Mouse (Mus musculus) macrophage (primary cell): ENCODE data around the gene Mllt11. TPM values are rescaled to one million over a fixed set of nuclear protein-coding genes. Genes with fewer than 3 reads are reported as not detected.

Experiments
- H3K27ac ChIP-seq: fragments of 350-480 bp; formaldehyde crosslinking; 2 replicates; pipeline ENCODE4 v1.9.0; 2021
- H3K36me3 ChIP-seq: fragments of 350-480 bp; formaldehyde crosslinking; 2 replicates; pipeline ENCODE4 v1.9.0; 2021; ENCODE audit errors: inconsistent target
- H3K4me3 ChIP-seq: fragments of 350-480 bp; formaldehyde crosslinking; 2 replicates; pipeline ENCODE4 v1.9.0; 2021; ENCODE audit errors: inconsistent target
- H3K79me2 ChIP-seq: fragments of 350-480 bp; formaldehyde crosslinking; 2 replicates; pipeline ENCODE4 v1.9.0; 2021; ENCODE audit errors: inconsistent target
- WGBS: methylation state at CpG from one replicate; pipeline ENCODE4 v1.1.7; 2026; ENCODE audit warnings: inconsistent platforms; ENCODE audit not compliant: missing documents; 5-methylcytosine and 5-hydroxymethylcytosine counted together
- polyA plus RNA-seq: library from polyadenylated mRNA; stranded (reverse); fragments of 250-400 nt; gene quantifications from 3 replicates; pipeline ENCODE4 v1.2.4, GENCODE M21; 2018; ENCODE audit warnings: inconsistent platforms

Gene Mllt11
- polyA plus RNA-seq, 1 experiment from 2014 or later: 17.4 TPM

- 67% methylated on average over 9 of the region's 9 CpGs for WGBS
- no peak overlapping the region for H3K27ac ChIP-seq
- no peaks in the 10 kb centered on the region for H3K79me2 ChIP-seq
- no peak overlapping the region for H3K4me3 ChIP-seq
- H3K36me3 ChIP-seq: peaks cover 57% of the 10 kb centered on the region
These were observed 47.0 kb downstream of the Mllt11 start for GRCm38 (mm10) chr3:95184796-95185577.

- H3K4me3 ChIP-seq: no peak overlapping the region
- 100% methylated on average over 1 of the region's 1 CpGs for WGBS
- peaks cover 26% of the 10 kb centered on the region for H3K36me3 ChIP-seq
- H3K79me2 ChIP-seq: no peaks in the 10 kb centered on the region
- H3K27ac ChIP-seq: no peak overlapping the region
These were observed 50.1 kb downstream of the Mllt11 start for GRCm38 (mm10) chr3:95181841-95182240.

- Histone ChIP-seq H3K4me3 (no peak overlapping the region), H3K36me3 (peaks cover 9% of the 10 kb centered on the region), H3K27ac (no peak overlapping the region), H3K79me2 (no peaks in the 10 kb centered on the region)
- WGBS: 78% methylated on average over 3 of the region's 3 CpGs
These were observed 52.1 kb downstream of the Mllt11 start for GRCm38 (mm10) chr3:95179890-95180289.

GRCm38 (mm10) chr3:95178948-95179347, 53.0 kb downstream of the Mllt11 start:
- H3K36me3 ChIP-seq: peaks cover 1% of the 10 kb centered on the region; the same call in 1 of the 2 replicates
- no peak overlapping the region for H3K4me3 ChIP-seq
- 94% methylated on average over 5 of the region's 5 CpGs for WGBS
- no peak overlapping the region for H3K27ac ChIP-seq
- no peaks in the 10 kb centered on the region for H3K79me2 ChIP-seq

GRCm38 (mm10) chr3:95177583-95177982, 54.4 kb downstream of the Mllt11 start:
- 84% methylated on average over 6 of the region's 6 CpGs for WGBS
- H3K27ac ChIP-seq: no peak overlapping the region
- no peak overlapping the region for H3K4me3 ChIP-seq
- no peaks in the 10 kb centered on the region for H3K36me3 ChIP-seq
- H3K79me2 ChIP-seq: no peaks in the 10 kb centered on the region

GRCm38 (mm10) chr3:95176500-95176899, 55.5 kb downstream of the Mllt11 start:
- WGBS: 90% methylated on average over 3 of the region's 3 CpGs
- no peak overlapping the region for H3K27ac ChIP-seq
- H3K4me3 ChIP-seq: no peak overlapping the region
- no peaks in the 10 kb centered on the region for H3K36me3 ChIP-seq
- no peaks in the 10 kb centered on the region for H3K79me2 ChIP-seq

- Histone ChIP-seq H3K79me2 (no peaks in the 10 kb centered on the region), H3K27ac (no peak overlapping the region), H3K4me3 (no peak overlapping the region), H3K36me3 (no peaks in the 10 kb centered on the region)
- 1% methylated on average over 16 of the region's 16 CpGs for WGBS
These were observed 57.9 kb downstream of the Mllt11 start for GRCm38 (mm10) chr3:95174011-95174592.

GRCm38 (mm10) chr3:95173256-95173949, 58.6 kb downstream of the Mllt11 start:
- Histone ChIP-seq H3K27ac (no peak overlapping the region), H3K4me3 (no peak overlapping the region), H3K36me3 (no peaks in the 10 kb centered on the region), H3K79me2 (no peaks in the 10 kb centered on the region)
- WGBS: 11% methylated on average over 57 of the region's 58 CpGs

- Histone ChIP-seq H3K4me3 (no peak overlapping the region), H3K27ac (no peak overlapping the region), H3K79me2 (no peaks in the 10 kb centered on the region), H3K36me3 (no peaks in the 10 kb centered on the region)
- WGBS: 53% methylated on average over 60 of the region's 84 CpGs
These were observed 59.3 kb downstream of the Mllt11 start for GRCm38 (mm10) chr3:95172526-95173255.

- no peaks in the 10 kb centered on the region for H3K79me2 ChIP-seq
- no peak overlapping the region for H3K27ac ChIP-seq
- no peaks in the 10 kb centered on the region for H3K36me3 ChIP-seq
- WGBS: 96% methylated on average over 6 of the region's 6 CpGs
- H3K4me3 ChIP-seq: no peak overlapping the region
These were observed 60.9 kb downstream of the Mllt11 start for GRCm38 (mm10) chr3:95171105-95171504.

- 97% methylated on average over 9 of the region's 10 CpGs for WGBS
- H3K79me2 ChIP-seq: no peaks in the 10 kb centered on the region
- no peak overlapping the region for H3K4me3 ChIP-seq
- H3K27ac ChIP-seq: no peak overlapping the region
- H3K36me3 ChIP-seq: no peaks in the 10 kb centered on the region
These were observed 62.0 kb downstream of the Mllt11 start for GRCm38 (mm10) chr3:95169996-95170395.

Other genes starting within 250 kb of the Mllt11 start
- 8.3 to 8.9 TPM (median 8.9 TPM) in 3 replicates for gene Zfp687, start 216.7 kb downstream of the Mllt11 start, polyA plus RNA-seq
- gene Psmd4, start 189.6 kb downstream of the Mllt11 start, polyA plus RNA-seq: 102 to 143 TPM (median 138 TPM) in 3 replicates
- gene Pip5k1a, start 125.2 kb downstream of the Mllt11 start, polyA plus RNA-seq: 16.2 to 19.1 TPM (median 17.0 TPM) in 3 replicates
- 43.0 to 54.7 TPM (median 43.9 TPM) in 3 replicates for gene Vps72, start 121.1 kb downstream of the Mllt11 start, polyA plus RNA-seq
- gene Tmod4, start 107.7 kb downstream of the Mllt11 start, polyA plus RNA-seq: not detected in 3 replicates
- 24.9 to 62.9 TPM (median 34.6 TPM) in 3 replicates for gene Scnm1, start 98.2 kb downstream of the Mllt11 start, polyA plus RNA-seq
- gene Lysmd1, start 98.1 kb downstream of the Mllt11 start, polyA plus RNA-seq: 3.6 to 5.0 TPM (median 5.0 TPM) in 3 replicates
- 63.7 to 188 TPM (median 64.6 TPM) in 3 replicates for gene Tnfaip8l2, start 89.8 kb downstream of the Mllt11 start, polyA plus RNA-seq
- gene Sema6c, start 71.7 kb downstream of the Mllt11 start, polyA plus RNA-seq: 0.09 to 0.48 TPM in 2 of 3 replicates, not detected in the other
- gene Gabpb2, start 14.3 kb downstream of the Mllt11 start, polyA plus RNA-seq: 13.5 to 15.9 TPM (median 13.5 TPM) in 3 replicates
- gene Cdc42se1, start 3.4 kb downstream of the Mllt11 start, polyA plus RNA-seq: 76.1 to 100 TPM (median 91.6 TPM) in 3 replicates
- gene Gm128, start 9.4 kb upstream of the Mllt11 start, polyA plus RNA-seq: 0.16 to 0.29 TPM in 2 of 3 replicates, not detected in the other
- gene Bnipl, start 19.0 kb upstream of the Mllt11 start, polyA plus RNA-seq: not detected in 3 replicates
- gene Mindy1, start 49.2 kb upstream of the Mllt11 start, polyA plus RNA-seq: 99.7 to 130 TPM (median 126 TPM) in 3 replicates
- 16.7 to 27.9 TPM (median 19.2 TPM) in 3 replicates for gene Prune1, start 49.9 kb upstream of the Mllt11 start, polyA plus RNA-seq
- 4.7 to 5.1 TPM (median 4.8 TPM) in 3 replicates for gene Anxa9, start 75.0 kb upstream of the Mllt11 start, polyA plus RNA-seq
- gene Cers2, start 82.6 kb upstream of the Mllt11 start, polyA plus RNA-seq: 216 to 338 TPM (median 252 TPM) in 3 replicates
- 27.7 to 32.3 TPM (median 28.3 TPM) in 3 replicates for gene Setdb1, start 125.0 kb upstream of the Mllt11 start, polyA plus RNA-seq
- gene 4930558C23Rik, start 170.7 kb upstream of the Mllt11 start, polyA plus RNA-seq: not detected in 3 replicates
- 32.7 to 36.0 TPM (median 33.6 TPM) in 3 replicates for gene Arnt, start 202.2 kb upstream of the Mllt11 start, polyA plus RNA-seq